Mouse (Mus musculus): ENCODE results near the gene Tdrd5.
"Not testable (repeated sequence)": the region's sequence is repeated elsewhere in the genome, so short reads cannot be mapped to it uniquely, and the experiment has no call there.

Gene Tdrd5

GRCm38 (mm10) chr1:156302911-156303749 is at the start of gene Tdrd5:
Tdrd5 (minus strand) TSS chr1:156303664.
- peak in 1 of 2 experiments; percentile 7 for DNase-seq (ENCODE audit: low read depth in 2 of 2, low spot score in 2 of 2)

- no peak for DNase-seq (ENCODE audit: low read depth in 2 of 2, low spot score in 2 of 2)
These were observed 49.0 kb upstream of the Tdrd5 start for GRCm38 (mm10) chr1:156352466-156352865.

- no peak for DNase-seq (ENCODE audit: low read depth in 2 of 2, low spot score in 2 of 2)
These were observed 47.0 kb upstream of the Tdrd5 start for GRCm38 (mm10) chr1:156350441-156350840.

- no peak for DNase-seq (ENCODE audit: low read depth in 2 of 2, low spot score in 2 of 2)
These were observed 45.6 kb upstream of the Tdrd5 start for GRCm38 (mm10) chr1:156349031-156349430.

- DNase-seq (ENCODE audit: low read depth in 2 of 2, low spot score in 2 of 2): no peak
These were observed 42.2 kb upstream of the Tdrd5 start for GRCm38 (mm10) chr1:156345633-156346032.

GRCm38 (mm10) chr1:156344433-156344832 is 41.0 kb upstream of the Tdrd5 start:
- DNase-seq (ENCODE audit: low read depth in 2 of 2, low spot score in 2 of 2): no peak

GRCm38 (mm10) chr1:156340847-156341246 is 37.4 kb upstream of the Tdrd5 start:
- no peak for DNase-seq (ENCODE audit: low read depth in 2 of 2, low spot score in 2 of 2)

- DNase-seq (ENCODE audit: low read depth in 2 of 2, low spot score in 2 of 2): no peak
These were observed 19.7 kb upstream of the Tdrd5 start for GRCm38 (mm10) chr1:156323126-156323525.

- no peak for DNase-seq (ENCODE audit: low read depth in 2 of 2, low spot score in 2 of 2)
These were observed 7.2 kb upstream of the Tdrd5 start, which contains the start of gene Nphs2 for GRCm38 (mm10) chr1:156310630-156311029. Nphs2 (plus strand) TSS chr1:156310727.

GRCm38 (mm10) chr1:156308595-156308994 is 5.1 kb upstream of the Tdrd5 start:
- DNase-seq (ENCODE audit: low read depth in 2 of 2, low spot score in 2 of 2): no peak

- no peak for DNase-seq (ENCODE audit: low read depth in 2 of 2, low spot score in 2 of 2)
These were observed 13.4 kb downstream of the Tdrd5 start for GRCm38 (mm10) chr1:156290016-156290415.

- DNase-seq (ENCODE audit: low read depth in 2 of 2, low spot score in 2 of 2): not testable (repeated sequence)
These were observed 14.3 kb downstream of the Tdrd5 start for GRCm38 (mm10) chr1:156289222-156289587.

GRCm38 (mm10) chr1:156288556-156289221 is 14.8 kb downstream of the Tdrd5 start:
- no peak for DNase-seq (ENCODE audit: low read depth in 2 of 2, low spot score in 2 of 2)

GRCm38 (mm10) chr1:156285541-156285896 is 17.9 kb downstream of the Tdrd5 start:
- no peak for DNase-seq (ENCODE audit: low read depth in 2 of 2, low spot score in 2 of 2)

GRCm38 (mm10) chr1:156284851-156285540 is 18.5 kb downstream of the Tdrd5 start:
- DNase-seq (ENCODE audit: low read depth in 2 of 2, low spot score in 2 of 2): no peak

- no peak for DNase-seq (ENCODE audit: low read depth in 2 of 2, low spot score in 2 of 2)
These were observed 19.3 kb downstream of the Tdrd5 start for GRCm38 (mm10) chr1:156284207-156284606.

- DNase-seq (ENCODE audit: low read depth in 2 of 2, low spot score in 2 of 2): no peak
These were observed 23.3 kb downstream of the Tdrd5 start for GRCm38 (mm10) chr1:156280131-156280530.

GRCm38 (mm10) chr1:156273647-156274046 is 29.8 kb downstream of the Tdrd5 start:
- DNase-seq (ENCODE audit: low read depth in 2 of 2, low spot score in 2 of 2): no peak

GRCm38 (mm10) chr1:156271654-156272053 is 31.8 kb downstream of the Tdrd5 start:
- no peak for DNase-seq (ENCODE audit: low read depth in 2 of 2, low spot score in 2 of 2)

- DNase-seq (ENCODE audit: low read depth in 2 of 2, low spot score in 2 of 2): no peak
These were observed 33.0 kb downstream of the Tdrd5 start for GRCm38 (mm10) chr1:156270471-156270870.

GRCm38 (mm10) chr1:156268546-156268945 is 34.9 kb downstream of the Tdrd5 start:
- not testable (repeated sequence) for DNase-seq (ENCODE audit: low read depth in 2 of 2, low spot score in 2 of 2)

GRCm38 (mm10) chr1:156263946-156264345 is 39.5 kb downstream of the Tdrd5 start:
- no peak for DNase-seq (ENCODE audit: low read depth in 2 of 2, low spot score in 2 of 2)
